Mouse (Mus musculus) kidney, postnatal 0 days (tissue): ENCODE results near the gene Zg16. TPM values are rescaled to one million over a fixed set of nuclear protein-coding genes. Genes with fewer than 3 reads are reported as not detected.

Experiments
- ATAC-seq: fragments of 200-750 bp; cut with Nextera tagmentation; replicated peaks from 2 replicates; pipeline ENCODE4 v1.8.0; 2017; ENCODE audit warnings: low read depth, moderate number of reproducible peaks, moderate TSS enrichment, moderate library complexity; ENCODE audit not compliant: low FRiP score
- DNase-seq: peaks from one replicate; pipeline ENCODE4 v3.0.0-alpha.2; 2016; ENCODE audit warnings: low spot score
- H3K27ac ChIP-seq: fragments of 300-500 bp; sonication (generic); 2 replicates; pipeline ENCODE4 v1.5.1; 2014; ENCODE audit warnings: mild to moderate bottlenecking
- H3K27me3 ChIP-seq: fragments of 300-500 bp; sonication (generic); 2 replicates; pipeline ENCODE4 v1.6.1; 2014; ENCODE audit warnings: low read length, mixed read lengths; ENCODE audit not compliant: insufficient read depth
- H3K36me3 ChIP-seq: fragments of 300-500 bp; sonication (generic); 2 replicates; pipeline ENCODE4 v1.6.1; 2014; ENCODE audit warnings: low read length, mixed read lengths; ENCODE audit not compliant: insufficient read depth
- H3K4me1 ChIP-seq: fragments of 300-500 bp; sonication (generic); replicated peaks from 2 replicates; pipeline ENCODE4 v1.6.1; 2014; ENCODE audit warnings: antibody characterized with exemption, low read length, mixed read lengths; ENCODE audit not compliant: insufficient read depth
- H3K4me2 ChIP-seq: fragments of 300-500 bp; sonication (generic); 2 replicates; pipeline ENCODE4 v1.6.1; 2014; ENCODE audit warnings: mild to moderate bottlenecking, low read length, moderate library complexity, mixed read lengths
- H3K4me3 ChIP-seq: fragments of 300-500 bp; sonication (generic); replicated peaks from 2 replicates; pipeline ENCODE4 v1.5.1; 2014; ENCODE audit warnings: low read depth, low read length
- H3K9ac ChIP-seq: fragments of 300-500 bp; sonication (generic); 2 replicates; pipeline ENCODE4 v1.6.1; 2014; ENCODE audit warnings: low read depth, low read length
- H3K9me3 ChIP-seq: fragments of 300-500 bp; sonication (generic); replicated peaks from 2 replicates; pipeline ENCODE4 v1.6.1; 2016; ENCODE audit warnings: low read length, inconsistent platforms, mixed read lengths
- CTCF ChIP-seq: IDR thresholded peaks from 2 replicates; pipeline ENCODE4 v1.5.1; 2016; ENCODE audit warnings: antibody characterized with exemption, low read depth, mild to moderate bottlenecking, moderate library complexity
- WGBS: fragments of 180-500 bp; shearing (Covaris S2); extraction: QIAGEN DNeasy Blood & Tissue Kit; methylation state at CpG from one replicate; pipeline ENCODE4 v1.1.7; 2014; 5-methylcytosine and 5-hydroxymethylcytosine counted together
- polyA plus RNA-seq: library from polyadenylated mRNA; unstranded; fragments of >200 nt; fragmentation: Nextera tagmentation; extraction: Ambion mirVana; gene quantifications from 2 replicates; pipeline ENCODE4 v1.2.1, GENCODE M21; 2015

The Zg16 gene
- polyA plus RNA-seq, 1 experiment from 2014 or later = not detected

DNA sequence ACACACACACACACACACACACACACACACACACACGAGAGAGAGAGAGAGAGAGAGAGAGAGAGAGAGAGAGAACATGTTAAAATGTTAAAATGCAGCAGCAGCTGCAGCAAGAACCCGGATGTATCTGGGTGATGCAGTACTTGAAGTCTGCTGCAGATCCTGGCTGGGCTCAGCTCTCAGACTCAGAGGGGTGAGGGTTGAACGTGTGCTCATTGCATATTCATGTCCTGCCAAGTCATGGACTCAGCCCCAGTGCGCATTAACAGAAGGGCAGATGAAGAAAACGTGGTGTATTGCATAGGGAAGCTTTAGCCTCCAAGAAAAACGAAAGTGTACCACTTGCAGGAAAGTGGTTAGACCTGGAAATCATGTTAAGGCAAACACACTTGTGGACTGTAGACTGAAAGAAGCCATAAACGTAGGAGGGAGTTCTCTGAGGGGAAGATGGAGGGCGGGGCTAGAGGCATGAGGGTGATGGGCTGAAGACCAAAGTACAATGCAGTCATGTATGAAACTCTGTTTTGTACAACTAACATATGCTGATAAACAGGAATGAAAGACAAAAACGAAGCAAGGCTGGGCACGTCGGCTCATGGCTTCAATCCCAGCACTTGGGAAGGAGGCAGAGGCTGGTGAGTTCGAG is 26.6 kb upstream of the Zg16 start:
- peak; percentile 45 for DNase-seq
- 40% methylated on average over 12 of the region's 12 CpGs for WGBS
- Histone ChIP-seq H3K4me1 (peaks cover 12% of the 10 kb centered on the region; the same call in 1 of the 2 replicates), H3K27me3 (no peaks in the 10 kb centered on the region), H3K9ac (no peak overlapping the region), H3K4me3 (no peak overlapping the region), H3K9me3 (no peaks in the 10 kb centered on the region), H3K4me2 (no peak overlapping the region), H3K27ac (peak overlapping the region; percentile 84), H3K36me3 (no peaks in the 10 kb centered on the region)
- peak; percentile 19; the same call in 1 of the 2 replicates for ATAC-seq
- TF ChIP-seq CTCF = no peak

DNA sequence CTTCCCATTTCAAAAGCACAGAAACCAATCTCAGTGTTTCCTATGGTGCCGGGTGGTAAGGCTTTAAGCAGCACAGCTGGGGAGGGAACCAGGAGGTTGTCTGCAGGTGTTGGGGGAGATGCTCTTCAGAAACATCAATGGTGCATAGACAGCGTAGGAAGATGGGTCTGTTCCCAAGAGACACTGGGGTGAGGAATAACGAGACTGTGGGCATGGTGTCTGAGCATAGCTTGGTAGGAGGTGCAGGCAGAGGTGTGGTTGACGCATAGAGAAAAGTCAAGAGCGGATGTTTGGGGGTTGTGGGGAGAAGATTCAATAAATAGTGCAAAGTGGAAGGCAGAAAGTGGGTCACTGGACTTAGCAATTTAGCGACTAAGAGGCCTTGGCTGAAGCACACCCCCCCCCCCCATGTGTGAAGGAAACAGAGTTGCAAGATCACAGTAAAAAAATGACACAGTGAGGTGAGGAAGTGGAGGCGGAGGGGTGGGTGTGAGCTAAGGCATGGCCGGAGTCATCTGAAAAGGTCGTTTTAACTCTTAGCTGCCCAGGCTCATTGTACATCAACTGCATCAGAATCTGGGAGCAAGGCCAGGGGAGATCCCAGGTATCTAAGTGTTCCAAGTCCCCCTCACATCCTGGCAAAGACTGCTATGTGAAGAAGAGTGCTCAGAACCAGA is 25.9 kb upstream of the Zg16 start:
- ATAC-seq = no peak
- 37% methylated on average over 9 of the region's 9 CpGs for WGBS

DNA sequence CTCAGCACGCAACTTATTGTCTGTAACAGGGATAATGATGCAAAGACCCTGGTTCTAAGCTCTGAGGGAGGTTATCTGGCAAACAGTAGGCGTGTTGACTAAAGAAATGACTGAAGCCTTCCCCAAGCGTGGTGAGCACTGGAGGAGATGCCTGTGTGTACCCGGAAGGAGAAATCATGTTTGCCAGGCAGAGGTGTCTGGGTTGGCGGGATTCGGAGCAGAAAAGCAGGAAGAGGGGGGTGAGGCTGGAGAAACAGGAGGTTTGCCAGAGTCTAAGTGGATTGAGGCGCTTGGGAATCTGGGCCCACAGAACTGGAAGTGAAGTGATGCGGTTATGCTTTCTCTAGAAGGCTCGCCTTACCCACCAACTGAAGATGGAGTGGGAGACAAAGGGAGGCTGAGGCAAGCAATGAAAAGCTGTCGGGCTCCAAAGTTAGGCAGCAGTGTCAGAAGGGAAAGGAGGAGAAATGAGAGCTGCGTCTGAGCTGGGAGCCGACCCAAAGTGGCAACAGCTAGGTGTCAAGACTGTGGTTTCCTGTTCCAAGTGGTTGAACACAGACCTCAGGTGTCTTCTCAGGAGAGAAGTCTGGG is 25.2 kb upstream of the Zg16 start:
- Histone ChIP-seq H3K27me3 (no peaks in the 10 kb centered on the region), H3K4me2 (no peak overlapping the region), H3K36me3 (no peaks in the 10 kb centered on the region), H3K4me1 (0 out of 2 replicates have a peak, but pooled peaks cover 2% of the 10 kb centered on the region), H3K9me3 (no peaks in the 10 kb centered on the region), H3K27ac (no peak overlapping the region), H3K4me3 (no peak overlapping the region), H3K9ac (no peak overlapping the region)
- DNase-seq (no peak), ATAC-seq (no peak)
- no peak for TF ChIP-seq CTCF
- WGBS = 68% methylated on average over 12 of the region's 12 CpGs

More for the DNA sequence above, 25.9 kb upstream of the Zg16 start:
- Histone ChIP-seq H3K4me2 (no peak overlapping the region), H3K27me3 (no peaks in the 10 kb centered on the region), H3K4me3 (no peak overlapping the region), H3K9me3 (no peaks in the 10 kb centered on the region), H3K36me3 (no peaks in the 10 kb centered on the region), H3K4me1 (0 out of 2 replicates have a peak, but pooled peaks cover 8% of the 10 kb centered on the region), H3K9ac (no peak overlapping the region), H3K27ac (peak overlapping the region; percentile 84; the same call in 1 of the 2 replicates)
- TF ChIP-seq CTCF = no peak
- DNase-seq = no peak

DNA sequence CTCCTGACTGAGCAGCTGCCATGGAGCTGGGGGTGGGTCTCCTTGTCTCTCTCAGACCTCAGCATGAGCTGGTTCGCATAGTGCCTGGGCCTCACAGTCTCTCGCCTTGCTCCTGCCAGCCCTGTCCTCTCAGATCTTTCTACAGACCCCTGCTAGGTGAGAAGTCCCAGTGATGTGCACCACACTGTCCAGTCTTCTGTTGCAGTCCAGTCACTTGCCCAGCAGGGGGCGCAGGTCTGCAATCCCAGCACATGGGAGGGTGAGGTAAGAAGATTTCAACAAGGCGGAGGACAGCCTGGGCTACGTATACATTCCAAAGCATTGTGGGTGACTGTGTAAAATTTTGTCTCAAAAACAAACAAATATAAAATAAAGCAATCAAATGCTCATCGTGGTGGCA is 24.3 kb upstream of the Zg16 start:
- TF ChIP-seq CTCF = peak; percentile 77
- Histone ChIP-seq H3K36me3 (no peaks in the 10 kb centered on the region), H3K27me3 (no peaks in the 10 kb centered on the region), H3K27ac (no peak overlapping the region), H3K4me2 (no peak overlapping the region), H3K9me3 (no peaks in the 10 kb centered on the region), H3K4me1 (0 out of 2 replicates have a peak, but pooled peaks cover 2% of the 10 kb centered on the region), H3K9ac (no peak overlapping the region), H3K4me3 (no peak overlapping the region)
- DNase-seq (no peak), ATAC-seq (no peak)
- 51% methylated on average over 6 of the region's 6 CpGs for WGBS

DNA sequence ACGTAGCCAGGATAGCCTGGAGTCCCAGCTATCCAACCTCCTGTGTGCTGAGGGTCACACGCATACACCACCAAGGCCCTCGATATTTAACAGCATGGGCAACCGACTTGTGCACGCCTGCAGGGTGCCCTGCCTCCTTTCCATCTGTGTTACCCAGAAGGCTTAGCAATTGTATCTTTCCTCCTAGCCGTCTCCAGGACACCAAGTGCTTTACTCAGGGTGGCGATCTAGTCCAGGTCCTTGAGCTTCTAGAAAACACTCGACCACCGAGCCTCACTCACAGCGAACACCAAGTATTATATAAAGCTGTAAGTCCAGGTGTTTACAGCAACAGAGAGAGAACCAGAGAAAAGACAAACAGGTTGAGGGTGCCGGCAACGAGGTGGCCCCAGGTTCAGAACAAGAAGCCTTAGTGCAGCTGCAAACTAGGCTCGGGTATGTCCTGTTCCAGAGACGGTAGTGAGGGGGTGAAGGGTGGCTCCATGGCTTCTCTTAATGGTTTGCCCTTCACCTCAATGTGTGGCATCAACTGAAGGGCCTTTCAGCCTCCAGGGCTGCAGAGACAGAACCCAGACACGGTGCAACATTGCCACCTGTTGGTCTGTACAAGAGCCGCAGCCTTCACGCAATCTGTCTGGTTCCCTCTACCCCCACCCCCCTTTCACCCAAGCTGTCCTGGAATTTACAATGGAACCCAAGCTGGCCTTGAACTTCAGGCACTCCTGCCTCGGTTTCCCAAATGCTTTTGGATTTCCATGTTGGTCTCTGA is 23.3 kb upstream of the Zg16 start:
- DNase-seq (peak; percentile 87), ATAC-seq (peak; percentile 51; the same call in 1 of the 2 replicates)
- peak; percentile 91 for TF ChIP-seq CTCF
- Histone ChIP-seq H3K4me1 (0 out of 2 replicates have a peak, but pooled peaks cover 2% of the 10 kb centered on the region), H3K9me3 (no peaks in the 10 kb centered on the region), H3K4me2 (no peak overlapping the region), H3K27ac (no peak overlapping the region), H3K4me3 (no peak overlapping the region), H3K36me3 (no peaks in the 10 kb centered on the region), H3K9ac (no peak overlapping the region), H3K27me3 (no peaks in the 10 kb centered on the region)
- 47% methylated on average over 18 of the region's 18 CpGs for WGBS

DNA sequence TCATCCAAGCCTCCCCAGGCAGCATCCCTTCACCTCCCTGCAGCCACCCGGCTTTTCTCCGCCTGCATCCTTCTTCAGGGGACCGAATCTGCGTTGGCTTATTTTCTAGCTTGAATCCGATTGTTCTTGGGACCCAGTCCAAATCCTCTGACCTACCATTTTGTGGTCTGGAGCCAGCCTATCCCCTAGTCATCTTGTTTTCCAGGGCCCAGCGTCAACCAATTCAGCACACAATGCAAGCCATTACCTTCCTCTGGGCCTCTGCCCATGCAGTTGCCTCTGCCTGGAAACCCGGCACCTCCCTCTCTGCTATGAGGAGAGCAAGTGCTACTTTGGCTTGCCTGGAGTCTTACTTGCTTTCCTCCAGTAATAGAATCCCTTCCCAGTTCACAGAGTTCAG is 18.4 kb upstream of the Zg16 start:
- Histone ChIP-seq H3K9me3 (no peaks in the 10 kb centered on the region), H3K4me3 (no peak overlapping the region), H3K4me2 (no peak overlapping the region), H3K9ac (no peak overlapping the region), H3K4me1 (no peaks in the 10 kb centered on the region), H3K27me3 (no peaks in the 10 kb centered on the region), H3K36me3 (no peaks in the 10 kb centered on the region), H3K27ac (no peak overlapping the region)
- ATAC-seq = no peak
- no peak for TF ChIP-seq CTCF
- 67% methylated on average over 7 of the region's 7 CpGs for WGBS
- no peak for DNase-seq
